Mouse (Mus musculus) heart, postnatal 0 days (tissue): ENCODE results near the gene Cyb561d2. TPM values are rescaled to one million over a fixed set of nuclear protein-coding genes. Genes with fewer than 3 reads are reported as not detected.

Experiments
- ATAC-seq: fragments of 200-750 bp; cut with Nextera tagmentation; 2 replicates; pipeline ENCODE4 v1.8.0; 2017; ENCODE audit warnings: low read depth, moderate number of reproducible peaks, moderate library complexity; ENCODE audit not compliant: insufficient read depth
- DNase-seq: peaks from one replicate; pipeline ENCODE4 v3.0.0-alpha.2; 2016; ENCODE audit warnings: low spot score
- H3K27ac ChIP-seq: fragments of 300-500 bp; sonication (generic); 2 replicates; pipeline ENCODE4 v1.5.1; 2014; ENCODE audit warnings: low read depth, mild to moderate bottlenecking
- H3K27me3 ChIP-seq: fragments of 300-500 bp; sonication (generic); 2 replicates; pipeline ENCODE4 v1.6.1; 2014; ENCODE audit warnings: low read length, mixed read lengths; ENCODE audit not compliant: control insufficient read depth, insufficient read depth
- H3K36me3 ChIP-seq: fragments of 300-500 bp; sonication (generic); replicated peaks from 2 replicates; pipeline ENCODE4 v1.6.1; 2014; ENCODE audit warnings: low read length, mixed read lengths; ENCODE audit not compliant: control insufficient read depth, insufficient read depth
- H3K4me1 ChIP-seq: fragments of 300-500 bp; sonication (generic); 2 replicates; pipeline ENCODE4 v1.6.1; 2014; ENCODE audit warnings: antibody characterized with exemption; ENCODE audit not compliant: control insufficient read depth, insufficient read depth
- H3K4me2 ChIP-seq: fragments of 300-500 bp; sonication (generic); 2 replicates; pipeline ENCODE4 v1.6.1; 2014; ENCODE audit warnings: low read depth, mild to moderate bottlenecking, low read length, moderate library complexity
- H3K4me3 ChIP-seq: fragments of 300-500 bp; sonication (generic); 2 replicates; pipeline ENCODE4 v1.5.1; 2014; ENCODE audit warnings: low read depth, low read length
- H3K9ac ChIP-seq: fragments of 300-500 bp; sonication (generic); replicated peaks from 2 replicates; pipeline ENCODE4 v1.6.1; 2014; ENCODE audit warnings: low read depth, low read length, mixed read lengths
- H3K9me3 ChIP-seq: fragments of 300-500 bp; sonication (generic); replicated peaks from 2 replicates; pipeline ENCODE4 v1.6.1; 2016; ENCODE audit warnings: low read length; ENCODE audit not compliant: control insufficient read depth
- CTCF ChIP-seq: IDR thresholded peaks from 2 replicates; pipeline ENCODE4 v1.5.1; 2016; ENCODE audit warnings: antibody characterized with exemption, control low read depth, low read depth
- EP300 ChIP-seq: IDR thresholded peaks from 2 replicates; pipeline ENCODE4 v1.6.1; 2016; ENCODE audit warnings: antibody characterized with exemption, low read depth
- WGBS: fragments of 180-500 bp; shearing (Covaris S2); extraction: QIAGEN DNeasy Blood & Tissue Kit; methylation state at CpG from one replicate; pipeline ENCODE4 v1.1.7; 2014; 5-methylcytosine and 5-hydroxymethylcytosine counted together
- polyA plus RNA-seq: library from polyadenylated mRNA; unstranded; fragments of >200 nt; fragmentation: Nextera tagmentation; extraction: Ambion mirVana; gene quantifications from 2 replicates; pipeline ENCODE4 v1.2.1, GENCODE M21; 2015
- total RNA-seq: library from RNA; depleted of rRNA; stranded (reverse); fragments of >200 nt; gene quantifications from 2 replicates; pipeline ENCODE4 v1.2.3, GENCODE M21; 2014; ENCODE audit warnings: low replicate concordance; rRNA removed

The Cyb561d2 gene
- total and polyA plus RNA-seq, 2 experiments from 2014 or later = 13.4 to 14.3 TPM

DNA sequence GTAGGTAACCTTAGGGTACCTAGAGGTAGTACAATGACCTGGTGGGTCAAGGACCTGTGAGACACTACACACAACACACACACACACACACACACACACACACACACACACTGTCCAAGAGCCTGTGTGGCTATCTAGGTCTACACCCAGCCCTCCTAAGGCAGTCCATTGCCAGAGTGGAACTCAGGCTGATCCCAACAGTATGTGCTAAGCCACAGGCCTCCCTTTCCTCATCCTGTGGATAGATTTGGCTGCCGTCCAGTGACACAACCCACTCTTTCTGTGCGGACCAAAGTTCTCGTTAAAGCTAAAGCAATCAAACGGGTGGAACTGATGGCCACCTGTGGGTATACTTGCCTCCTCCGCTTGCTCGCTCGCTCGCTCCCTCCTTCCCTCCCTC, 51.8 kb downstream of the Cyb561d2 start:
- no peak overlapping the region for H3K4me2 ChIP-seq
- H3K27ac ChIP-seq = no peak overlapping the region
- H3K36me3 ChIP-seq = no peaks in the 10 kb centered on the region
- H3K9ac ChIP-seq = no peak overlapping the region
- WGBS = 62% methylated on average over 8 of the region's 8 CpGs
- H3K4me3 ChIP-seq = no peak overlapping the region
- no peaks in the 10 kb centered on the region for H3K9me3 ChIP-seq
- no peak for TF ChIP-seq CTCF
- TF ChIP-seq EP300 = no peak
- DNase-seq (no peak), ATAC-seq (no peak)
- no peaks in the 10 kb centered on the region for H3K27me3 ChIP-seq
- no peaks in the 10 kb centered on the region for H3K4me1 ChIP-seq

Other genes with a start within 250 kb of the Cyb561d2 start
- 44.8 and 62.6 TPM in 2 replicates for gene Cish, start 246.2 kb downstream of the Cyb561d2 start, total RNA-seq
- 136 and 149 TPM in 2 replicates for gene Cish, start 246.2 kb downstream of the Cyb561d2 start, polyA plus RNA-seq
- gene Hemk1, start 203.8 kb downstream of the Cyb561d2 start, total RNA-seq = 4.8 and 28.7 TPM in 2 replicates
- 12.3 and 15.3 TPM in 2 replicates for gene Hemk1, start 203.8 kb downstream of the Cyb561d2 start, polyA plus RNA-seq
- 1.1 and 11.0 TPM in 2 replicates for gene 6430571L13Rik, start 201.6 kb downstream of the Cyb561d2 start, total RNA-seq
- gene 6430571L13Rik, start 201.6 kb downstream of the Cyb561d2 start, polyA plus RNA-seq = 3.1 and 3.3 TPM in 2 replicates
- gene Cacna2d2, start 142.6 kb downstream of the Cyb561d2 start, total RNA-seq = 30.6 and 34.8 TPM in 2 replicates
- 1.1 and 1.3 TPM in 2 replicates for gene Cacna2d2, start 142.6 kb downstream of the Cyb561d2 start, polyA plus RNA-seq
- gene Tmem115, start 8.2 kb downstream of the Cyb561d2 start, total RNA-seq = 33.4 and 37.3 TPM in 2 replicates
- 26.7 and 28.5 TPM in 2 replicates for gene Tmem115, start 8.2 kb downstream of the Cyb561d2 start, polyA plus RNA-seq
- 42.3 and 56.4 TPM in 2 replicates for gene Nprl2, start within 50 bp of the Cyb561d2 start, total RNA-seq
- gene Nprl2, start within 50 bp of the Cyb561d2 start, polyA plus RNA-seq = 22.5 and 23.2 TPM in 2 replicates
- not detected in 2 replicates for gene Zmynd10, start 5.1 kb upstream of the Cyb561d2 start, total RNA-seq
- 0.25 and 0.49 TPM in 2 replicates for gene Zmynd10, start 5.1 kb upstream of the Cyb561d2 start, polyA plus RNA-seq
- 28.7 and 39.0 TPM in 2 replicates for gene Rassf1, start 9.4 kb upstream of the Cyb561d2 start, total RNA-seq
- 34.4 and 35.1 TPM in 2 replicates for gene Rassf1, start 9.4 kb upstream of the Cyb561d2 start, polyA plus RNA-seq
- 38.6 and 51.2 TPM in 2 replicates for gene Tusc2, start 21.1 kb upstream of the Cyb561d2 start, total RNA-seq
- 37.0 and 38.8 TPM in 2 replicates for gene Tusc2, start 21.1 kb upstream of the Cyb561d2 start, polyA plus RNA-seq
- gene Hyal2, start 25.8 kb upstream of the Cyb561d2 start, total RNA-seq = 67.8 and 97.3 TPM in 2 replicates
- 58.6 and 60.5 TPM in 2 replicates for gene Hyal2, start 25.8 kb upstream of the Cyb561d2 start, polyA plus RNA-seq
- gene Hyal1, start 34.7 kb upstream of the Cyb561d2 start, total RNA-seq = 14.0 and 21.3 TPM in 2 replicates
- gene Hyal1, start 34.7 kb upstream of the Cyb561d2 start, polyA plus RNA-seq = 5.7 and 6.0 TPM in 2 replicates
- gene Naa80, start 36.7 kb upstream of the Cyb561d2 start, total RNA-seq = 28.4 and 58.8 TPM in 2 replicates
- 14.5 and 17.5 TPM in 2 replicates for gene Naa80, start 36.7 kb upstream of the Cyb561d2 start, polyA plus RNA-seq
- gene Hyal3, start 38.6 kb upstream of the Cyb561d2 start, total RNA-seq = 0.65 and 0.66 TPM in 2 replicates
- 0.29 and 0.44 TPM in 2 replicates for gene Hyal3, start 38.6 kb upstream of the Cyb561d2 start, polyA plus RNA-seq
- gene Ifrd2, start 45.4 kb upstream of the Cyb561d2 start, total RNA-seq = 22.3 and 31.2 TPM in 2 replicates
- gene Ifrd2, start 45.4 kb upstream of the Cyb561d2 start, polyA plus RNA-seq = 28.6 and 33.6 TPM in 2 replicates
- gene Sema3b, start 67.0 kb upstream of the Cyb561d2 start, total RNA-seq = 21.0 and 34.9 TPM in 2 replicates
- 8.9 and 9.1 TPM in 2 replicates for gene Sema3b, start 67.0 kb upstream of the Cyb561d2 start, polyA plus RNA-seq
- 472 and 473 TPM in 2 replicates for gene Gnai2, start 93.2 kb upstream of the Cyb561d2 start, total RNA-seq
- 291 and 295 TPM in 2 replicates for gene Gnai2, start 93.2 kb upstream of the Cyb561d2 start, polyA plus RNA-seq
- gene Slc38a3, start 127.3 kb upstream of the Cyb561d2 start, total RNA-seq = 8.9 and 16.9 TPM in 2 replicates
- 2.7 and 4.0 TPM in 2 replicates for gene Slc38a3, start 127.3 kb upstream of the Cyb561d2 start, polyA plus RNA-seq
- gene Gnat1, start 137.5 kb upstream of the Cyb561d2 start, total RNA-seq = not detected in 2 replicates
- 0.25 and 0.33 TPM in 2 replicates for gene Gnat1, start 137.5 kb upstream of the Cyb561d2 start, polyA plus RNA-seq
- gene Sema3f, start 168.3 kb upstream of the Cyb561d2 start, total RNA-seq = 38.4 and 59.5 TPM in 2 replicates
- 2.6 and 2.7 TPM in 2 replicates for gene Sema3f, start 168.3 kb upstream of the Cyb561d2 start, polyA plus RNA-seq
- gene Rbm5, start 228.8 kb upstream of the Cyb561d2 start, total RNA-seq = 53.5 and 90.6 TPM in 2 replicates
- 81.7 and 88.9 TPM in 2 replicates for gene Rbm5, start 228.8 kb upstream of the Cyb561d2 start, polyA plus RNA-seq